Mouse (Mus musculus) embryo, embryonic 11.5 days (tissue): ENCODE data around the gene Mlec.
"Not testable (repeated sequence)": the region's sequence is repeated elsewhere in the genome, so short reads cannot be mapped to it uniquely, and the experiment has no call there.

ENCODE experiments used
- DNase-seq: peaks from one replicate; pipeline ENCODE4 v3.0.0-alpha.2; 2012; ENCODE audit warnings: low read depth, low spot score

Mlec gene

GRCm38 (mm10) chr5:115150991-115151390 lies 7.0 kb downstream of the Mlec start:
- no peak for DNase-seq

GRCm38 (mm10) chr5:115149675-115150459 lies 8.1 kb downstream of the Mlec start:
- DNase-seq: no peak

- not testable (repeated sequence) for DNase-seq
Observed at GRCm38 (mm10) chr5:115148872-115149271, 9.1 kb downstream of the Mlec start.

- DNase-seq: no peak
Observed at GRCm38 (mm10) chr5:115148378-115148777, 9.6 kb downstream of the Mlec start.

- no peak for DNase-seq
Observed at GRCm38 (mm10) chr5:115147388-115147787, 10.6 kb downstream of the Mlec start.

GRCm38 (mm10) chr5:115146747-115147130 lies 11.2 kb downstream of the Mlec start:
- no peak for DNase-seq

- DNase-seq: no peak
Observed at GRCm38 (mm10) chr5:115145976-115146746, 11.8 kb downstream of the Mlec start.

GRCm38 (mm10) chr5:115145253-115145968 lies 12.6 kb downstream of the Mlec start:
- no peak for DNase-seq

- DNase-seq: no peak
Observed at GRCm38 (mm10) chr5:115144471-115144870, 13.5 kb downstream of the Mlec start.

- DNase-seq: no peak
Observed at GRCm38 (mm10) chr5:115143552-115143951, 14.4 kb downstream of the Mlec start.

- no peak for DNase-seq
Observed at GRCm38 (mm10) chr5:115142166-115142697, 15.7 kb downstream of the Mlec start.

- DNase-seq: no peak
Observed at GRCm38 (mm10) chr5:115140726-115141125, 17.3 kb downstream of the Mlec start.

GRCm38 (mm10) chr5:115139124-115139523 lies 18.9 kb downstream of the Mlec start:
- no peak for DNase-seq

- peak; percentile 79 for DNase-seq
Observed at GRCm38 (mm10) chr5:115134234-115135165, 23.5 kb downstream of the Mlec start, which contains the start of gene Unc119b. Unc119b (minus strand) TSS chr5:115134975.

- DNase-seq: no peak
Observed at GRCm38 (mm10) chr5:115133358-115134066, 24.5 kb downstream of the Mlec start.

- no peak for DNase-seq
Observed at GRCm38 (mm10) chr5:115132465-115132864, 25.5 kb downstream of the Mlec start.

- DNase-seq: no peak
Observed at GRCm38 (mm10) chr5:115129328-115129727, 28.7 kb downstream of the Mlec start.

GRCm38 (mm10) chr5:115127421-115128179 lies 30.4 kb downstream of the Mlec start:
- DNase-seq: no peak

- DNase-seq: no peak
Observed at GRCm38 (mm10) chr5:115126578-115127312, 31.2 kb downstream of the Mlec start.
